Mouse (Mus musculus) left cerebral cortex, postnatal 14 days (tissue): ENCODE results near the gene Pafah1b3. TPM values are rescaled to one million over a fixed set of nuclear protein-coding genes. Genes with fewer than 3 reads are reported as not detected.

ENCODE experiments used
- DNase-seq, 2 experiments: peaks; one replicate each; pipeline ENCODE4 v3.0.0; 2021 to 2022; ENCODE audit warnings: low spot score in 2 of 2, mixed read lengths in 1 of 2
- intact Hi-C: fragments of 180-260 bp; cut with DNase I; formaldehyde crosslinking; loops from one replicate; pipeline ENCODE4 v1.15.1; 2025
- total RNA-seq, 2 experiments: library from RNA; stranded (reverse); gene quantifications; 2 replicates each; pipeline ENCODE4 v1.2.3; 2021

Gene Pafah1b3
- total RNA-seq, 2 experiments from 2014 or later: 25.2 to 32.2 TPM

GRCm38 (mm10) chr7:25308702-25309318 lies 11.0 kb upstream of the Pafah1b3 start:
- intact Hi-C loops: no loop called here

GRCm38 (mm10) chr7:25306614-25306996 lies 8.8 kb upstream of the Pafah1b3 start:
- DNase-seq: no peak
- intact Hi-C loops: no loop called here

More at GRCm38 (mm10) chr7:25308702-25309318, 11.0 kb upstream of the Pafah1b3 start:
- DNase-seq: no peak

GRCm38 (mm10) chr7:25305956-25306613 lies 8.3 kb upstream of the Pafah1b3 start, which contains the start of gene Tmem145:
Gene Tmem145 (plus strand): TSS chr7:25306106.
- DNase-seq: no peak
- intact Hi-C loops: no loop called here

- DNase-seq: no peak
- intact Hi-C loops: no loop called here
Measured at GRCm38 (mm10) chr7:25305481-25305880, 7.7 kb upstream of the Pafah1b3 start.

- no peak for DNase-seq
- intact Hi-C loops: no loop called here
Measured at GRCm38 (mm10) chr7:25303685-25304006, 5.9 kb upstream of the Pafah1b3 start.

- intact Hi-C loops: no loop called here
- DNase-seq: no peak
Measured at GRCm38 (mm10) chr7:25303003-25303684, 5.4 kb upstream of the Pafah1b3 start.

GRCm38 (mm10) chr7:25301063-25301462 lies 3.3 kb upstream of the Pafah1b3 start, which contains the start of gene Prr19:
Gene Prr19 (plus strand): TSS chr7:25301411.
- DNase-seq: no peak
- intact Hi-C loops: no loop called here

- intact Hi-C loops: no loop called here
- DNase-seq: no peak
Measured at GRCm38 (mm10) chr7:25296945-25297453, 787 bp downstream of the Pafah1b3 start.

GRCm38 (mm10) chr7:25294960-25295722 lies 2.6 kb downstream of the Pafah1b3 start:
- intact Hi-C loops: no loop called here
- no peak for DNase-seq

- DNase-seq: no peak
- intact Hi-C loops: no loop called here
Measured at GRCm38 (mm10) chr7:25294495-25294894, 3.3 kb downstream of the Pafah1b3 start.

- intact Hi-C loops: no loop called here
- no peak for DNase-seq
Measured at GRCm38 (mm10) chr7:25293191-25293739, 4.5 kb downstream of the Pafah1b3 start.

GRCm38 (mm10) chr7:25292107-25292506 lies 5.7 kb downstream of the Pafah1b3 start:
- intact Hi-C loops: no loop called here
- no peak for DNase-seq

- no peak for DNase-seq
- intact Hi-C loops: no loop called here
Measured at GRCm38 (mm10) chr7:25290911-25291310, 6.9 kb downstream of the Pafah1b3 start.

GRCm38 (mm10) chr7:25290463-25290862 lies 7.3 kb downstream of the Pafah1b3 start:
- intact Hi-C loops: no loop called here
- no peak for DNase-seq

- intact Hi-C loops: no loop called here
- DNase-seq: no peak
Measured at GRCm38 (mm10) chr7:25289925-25290324, 7.9 kb downstream of the Pafah1b3 start.

- no peak for DNase-seq
- intact Hi-C loops: no loop called here
Measured at GRCm38 (mm10) chr7:25288721-25289120, 9.1 kb downstream of the Pafah1b3 start.

GRCm38 (mm10) chr7:25288011-25288410 lies 9.8 kb downstream of the Pafah1b3 start:
- no peak for DNase-seq
- intact Hi-C loops: no loop called here

- intact Hi-C loops: no loop called here
- DNase-seq: no peak
Measured at GRCm38 (mm10) chr7:25286989-25287388, 10.8 kb downstream of the Pafah1b3 start.

- intact Hi-C loops: no loop called here
- DNase-seq: no peak
Measured at GRCm38 (mm10) chr7:25285511-25286238, 12.1 kb downstream of the Pafah1b3 start.
